Mouse (Mus musculus): ENCODE measurements around the gene Zmynd15. TPM values are rescaled to one million over a fixed set of nuclear protein-coding genes. Genes with fewer than 3 reads are reported as not detected.
A peak's percentile ranks its signal among the peaks of the same experiment; 100 is the strongest.

Gene Zmynd15
- total and polyA plus RNA-seq, 3 experiments, result 0.14 TPM; not detected in 2

- TF ChIP-seq MYB (IDR thresholded peaks at IDR 0.05; ENCODE audit: low read depth, low read length), result no peak
- TF ChIP-seq MAFK (IDR thresholded peaks at IDR 0.05; ENCODE audit: borderline replicate concordance, low read depth, low read length), result no peak
- TF ChIP-seq KAT2A (conservative IDR thresholded peaks at IDR 0.05; ENCODE audit: low read depth, low read length), result no peak
- peak; percentile 35 to 91 (median 83) for TF ChIP-seq CTCF (IDR thresholded peaks at IDR 0.05 in 2 of 3, conservative IDR thresholded peaks at IDR 0.05 in 1 of 3; ENCODE audit: control insufficient read depth in 1 of 3, insufficient read depth in 1 of 3, low read depth in 2 of 3, low read length in 3 of 3, poor library complexity in 1 of 3, severe bottlenecking in 1 of 3)
- peak; percentile 89 for TF ChIP-seq SMC3 (IDR thresholded peaks at IDR 0.05; ENCODE audit: low read depth, low read length)
- TF ChIP-seq NELFE (IDR thresholded peaks at IDR 0.05; ENCODE audit: low read depth, low read length), result no peak
- TF ChIP-seq RAD21 (IDR thresholded peaks at IDR 0.05; ENCODE audit: low read depth, low read length), result peak; percentile 73
- no peak for TF ChIP-seq RCOR1 (IDR thresholded peaks at IDR 0.05; ENCODE audit: low read depth, low read length)
- TF ChIP-seq NRF1 (IDR thresholded peaks at IDR 0.05; ENCODE audit: insufficient read depth, low read depth, low read length, poor library complexity, severe bottlenecking), result no peak
- no peak for TF ChIP-seq TBP (IDR thresholded peaks at IDR 0.05; ENCODE audit: low read depth, low read length)
- TF ChIP-seq EP300 (IDR thresholded peaks at IDR 0.05; ENCODE audit: low read depth in 1 of 2, low read length in 2 of 2), result no peak
- TF ChIP-seq GABPA (IDR thresholded peaks at IDR 0.05; ENCODE audit: low read depth, low read length), result no peak
- TF ChIP-seq SIN3A (IDR thresholded peaks at IDR 0.05; ENCODE audit: low read length), result no peak; the same call in 1 of the 2 replicates
- TF ChIP-seq TCF12 (IDR thresholded peaks at IDR 0.05; ENCODE audit: low read depth, low read length), result 0 out of 2 replicates have a peak, but pooled peaks have one; percentile 15
- TF ChIP-seq POLR2A (IDR thresholded peaks at IDR 0.05; ENCODE audit: control insufficient read depth in 1 of 2, insufficient read depth in 1 of 2, low read depth in 1 of 2, low read length in 2 of 2, poor library complexity in 1 of 2), result no peak
- TF ChIP-seq UBTF (IDR thresholded peaks at IDR 0.05; ENCODE audit: borderline replicate concordance, insufficient read depth, low read depth, low read length), result no peak
- no peak for TF ChIP-seq BHLHE40 (IDR thresholded peaks at IDR 0.05; ENCODE audit: borderline replicate concordance, low read depth, low read length)
Measured at GRCm38 (mm10) chr11:70509753-70510564, 50.7 kb downstream of the Zmynd15 start (continued).

GRCm38 (mm10) chr11:70511242-70511641 is 52.0 kb downstream of the Zmynd15 start:
- H3K4me3 ChIP-seq (ENCODE audit: control insufficient read depth in 1 of 2, insufficient read depth in 1 of 2, low read depth in 2 of 2, low read length in 2 of 2), result no peak overlapping the region
- no peak for DNase-seq (ENCODE audit: low read depth, low spot score)
- H3K4me1 ChIP-seq (ENCODE audit: control insufficient read depth in 1 of 2, insufficient read depth in 2 of 2, low read length in 2 of 2), result peaks cover 10 to 23% of the 10 kb centered on the region in 2 experiments

More at GRCm38 (mm10) chr11:70511242-70511641, 52.0 kb downstream of the Zmynd15 start:
- H3K36me3 ChIP-seq (ENCODE audit: control insufficient read depth in 1 of 2, insufficient read depth in 2 of 2, low read length in 2 of 2), result peaks cover 0 to 18% of the 10 kb centered on the region in 2 experiments; a peak in 2 of 4 replicates
- no peaks in the 10 kb centered on the region for H3K79me2 ChIP-seq (ENCODE audit: control insufficient read depth, insufficient read depth, low read length, poor library complexity)
- H3K27me3 ChIP-seq (ENCODE audit: control insufficient read depth in 1 of 2, insufficient read depth in 2 of 2, low read length in 2 of 2), result no peaks in the 10 kb centered on the region; a peak in 1 of 4 replicates
- H3K27ac ChIP-seq (ENCODE audit: control insufficient read depth, low read depth, low read length), result no peak overlapping the region
- H3K9ac ChIP-seq (ENCODE audit: control insufficient read depth, low read depth, low read length, poor library complexity, severe bottlenecking), result no peak overlapping the region
- no peaks in the 10 kb centered on the region for H3K9me3 ChIP-seq (replicated peaks; ENCODE audit: insufficient read depth, low read length)
- no peak for TF ChIP-seq CTCF (IDR thresholded peaks at IDR 0.05 in 2 of 3, conservative IDR thresholded peaks at IDR 0.05 in 1 of 3; ENCODE audit: control insufficient read depth in 1 of 3, insufficient read depth in 1 of 3, low read depth in 2 of 3, low read length in 3 of 3, poor library complexity in 1 of 3, severe bottlenecking in 1 of 3)
